Mouse (Mus musculus) neural tube, embryonic 13.5 days (tissue): ENCODE results near the gene Ppcdc. TPM values are rescaled to one million over a fixed set of nuclear protein-coding genes. Genes with fewer than 3 reads are reported as not detected.

Experiments used
- ATAC-seq: fragments of 200-750 bp; cut with Nextera tagmentation; 2 replicates; pipeline ENCODE4 v1.8.0; 2017; ENCODE audit warnings: low read depth, mild to moderate bottlenecking, moderate TSS enrichment, moderate library complexity
- H3K27ac ChIP-seq: fragments of 300-500 bp; sonication (generic); replicated peaks from 2 replicates; pipeline ENCODE4 v1.5.1; 2015; ENCODE audit warnings: moderate library complexity, mild to moderate bottlenecking, inconsistent platforms
- H3K27me3 ChIP-seq: fragments of 300-500 bp; sonication (generic); 2 replicates; pipeline ENCODE4 v1.6.1; 2015; ENCODE audit warnings: mild to moderate bottlenecking, inconsistent platforms
- H3K36me3 ChIP-seq: fragments of 300-500 bp; sonication (generic); 2 replicates; pipeline ENCODE4 v1.6.1; 2015; ENCODE audit warnings: mild to moderate bottlenecking, inconsistent platforms
- H3K4me1 ChIP-seq: fragments of 300-500 bp; sonication (generic); replicated peaks from 2 replicates; pipeline ENCODE4 v1.6.1; 2015; ENCODE audit warnings: inconsistent platforms
- H3K4me2 ChIP-seq: fragments of 300-500 bp; sonication (generic); 2 replicates; pipeline ENCODE4 v1.6.1; 2015; ENCODE audit warnings: inconsistent platforms, mild to moderate bottlenecking, moderate library complexity
- H3K4me3 ChIP-seq: fragments of 300-500 bp; sonication (generic); 2 replicates; pipeline ENCODE4 v1.5.1; 2015; ENCODE audit warnings: mild to moderate bottlenecking, inconsistent platforms
- H3K9ac ChIP-seq: fragments of 300-500 bp; sonication (generic); 2 replicates; pipeline ENCODE4 v1.6.1; 2015; ENCODE audit warnings: moderate library complexity, mild to moderate bottlenecking, inconsistent platforms
- H3K9me3 ChIP-seq: fragments of 300-500 bp; sonication (generic); 2 replicates; pipeline ENCODE4 v1.6.1; 2016; ENCODE audit warnings: inconsistent platforms
- WGBS: fragments of 180-500 bp; shearing (Covaris S2); methylation state at CpG from one replicate; pipeline ENCODE4 v1.1.7; 2015; 5-methylcytosine and 5-hydroxymethylcytosine counted together
- polyA plus RNA-seq: library from polyadenylated mRNA; unstranded; fragments of >200 nt; fragmentation: Nextera tagmentation; extraction: Ambion mirVana; gene quantifications from 2 replicates; pipeline ENCODE4 v1.2.1, GENCODE M21; 2015

Ppcdc gene
- polyA plus RNA-seq, 1 experiment from 2014 or later = 23.6 TPM

DNA sequence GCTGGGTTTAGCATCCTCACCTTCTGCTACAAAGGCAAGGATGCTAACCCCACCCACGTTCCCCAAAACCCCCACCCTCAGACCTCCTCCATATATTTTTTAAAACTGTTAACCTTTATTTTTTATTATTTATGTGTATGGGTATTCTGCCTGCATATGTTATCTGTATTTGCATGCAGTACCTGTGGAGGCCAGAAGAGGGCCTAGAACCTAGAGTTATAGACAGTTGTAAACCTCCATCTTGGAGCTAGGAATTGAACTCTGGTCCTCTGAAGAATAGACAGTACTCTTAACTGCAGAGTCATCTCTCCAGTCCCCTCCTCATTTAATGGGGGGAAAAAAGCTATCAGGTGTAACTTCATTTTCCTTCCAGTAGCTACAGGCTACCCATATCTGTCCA lies 9.8 kb upstream of the Ppcdc start:
- 85% methylated on average over 1 of the region's 1 CpGs for WGBS
- H3K4me3 ChIP-seq = no peak overlapping the region
- H3K36me3 ChIP-seq = peaks cover 66% of the 10 kb centered on the region

DNA sequence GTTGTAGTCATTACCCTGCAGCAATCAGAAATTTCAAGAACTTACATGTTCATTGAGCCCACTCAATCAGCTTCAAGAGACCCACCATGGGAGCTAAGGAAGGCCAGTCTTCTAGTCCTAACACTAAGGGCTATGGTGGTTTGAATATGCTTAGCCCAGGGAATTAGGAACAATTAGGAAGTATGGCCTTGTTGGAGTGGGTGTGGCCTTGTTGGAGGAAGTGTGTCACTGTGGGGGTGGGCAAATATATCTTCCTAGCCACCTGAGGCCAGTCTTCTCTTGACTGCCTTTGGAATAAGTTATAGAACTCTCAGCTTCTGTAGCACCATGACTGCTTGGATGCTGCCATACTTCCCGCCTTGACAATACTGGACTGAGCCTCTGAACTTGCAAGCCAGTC lies 696 bp upstream of the Ppcdc start:
- ATAC-seq = 0 out of 2 replicates have a peak, but pooled peaks have one; percentile 4
- Histone ChIP-seq H3K4me2 (no peak overlapping the region), H3K36me3 (peaks cover 39% of the 10 kb centered on the region), H3K4me3 (no peak overlapping the region), H3K27ac (no peak overlapping the region), H3K4me1 (peaks cover 9% of the 10 kb centered on the region), H3K9me3 (no peaks in the 10 kb centered on the region), H3K9ac (no peak overlapping the region), H3K27me3 (no peaks in the 10 kb centered on the region)
- 95% methylated on average over 1 of the region's 1 CpGs for WGBS

More for the DNA sequence above, 9.8 kb upstream of the Ppcdc start:
- H3K9me3 ChIP-seq = no peaks in the 10 kb centered on the region
- H3K27ac ChIP-seq = no peak overlapping the region
- H3K4me1 ChIP-seq = no peaks in the 10 kb centered on the region
- H3K4me2 ChIP-seq = no peak overlapping the region
- no peaks in the 10 kb centered on the region for H3K27me3 ChIP-seq
- no peak overlapping the region for H3K9ac ChIP-seq
- no peak for ATAC-seq

- Histone ChIP-seq H3K9ac (peak overlapping the region; percentile 74), H3K27me3 (no peaks in the 10 kb centered on the region), H3K4me1 (peaks cover 9% of the 10 kb centered on the region), H3K4me3 (peak overlapping the region; percentile 52), H3K4me2 (peak overlapping the region; percentile 66), H3K27ac (no peak overlapping the region), H3K36me3 (peaks cover 24% of the 10 kb centered on the region), H3K9me3 (no peaks in the 10 kb centered on the region)
- ATAC-seq = no peak
- WGBS = 53% methylated on average over 7 of the region's 7 CpGs
These were observed 841 bp downstream of the Ppcdc start for GRCm38 (mm10) chr9:57439083-57439482.

DNA sequence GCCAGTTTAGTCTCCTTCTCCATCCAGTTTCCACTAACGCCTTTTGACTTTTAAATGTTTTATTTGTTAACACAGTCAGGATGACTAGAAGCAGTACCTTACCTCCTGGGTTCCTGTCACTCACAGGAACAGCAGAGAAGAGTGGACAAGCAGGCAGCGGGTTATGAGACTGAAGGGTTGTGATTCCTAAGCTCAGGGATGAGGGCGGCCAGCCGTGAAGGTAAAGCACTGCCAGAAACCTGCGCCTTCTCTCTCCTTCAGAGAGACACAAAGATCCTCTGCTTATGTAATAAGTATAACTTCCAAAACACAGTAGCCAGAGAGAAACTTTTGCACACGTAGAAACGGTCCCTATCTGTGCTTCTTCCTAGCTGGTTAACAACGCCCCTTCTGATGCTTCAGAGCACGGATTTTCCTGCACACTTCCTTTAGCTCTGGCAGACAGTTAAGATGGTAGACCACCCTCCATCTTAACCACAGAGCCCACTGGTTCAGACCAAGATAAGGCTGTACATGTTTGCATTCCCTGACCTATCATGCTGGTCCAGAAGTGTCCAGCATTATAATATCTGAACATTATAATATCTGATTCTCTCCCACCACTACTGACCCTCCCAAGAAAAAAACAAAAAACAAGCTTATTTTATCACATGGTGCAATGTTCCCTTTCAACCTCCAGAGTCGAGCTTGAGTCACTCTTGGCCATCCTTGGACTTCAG lies 1.9 kb downstream of the Ppcdc start:
- Histone ChIP-seq H3K9me3 (no peaks in the 10 kb centered on the region), H3K27ac (no peak overlapping the region), H3K4me1 (peaks cover 14% of the 10 kb centered on the region), H3K27me3 (no peaks in the 10 kb centered on the region), H3K36me3 (peaks cover 15% of the 10 kb centered on the region), H3K9ac (no peak overlapping the region), H3K4me3 (no peak overlapping the region), H3K4me2 (no peak overlapping the region)
- ATAC-seq = no peak
- WGBS = 85% methylated on average over 10 of the region's 10 CpGs

- ATAC-seq = no peak
- peak overlapping the region; percentile 17; the same call in 1 of the 2 replicates for H3K9ac ChIP-seq
- H3K9me3 ChIP-seq = no peaks in the 10 kb centered on the region
- no peaks in the 10 kb centered on the region for H3K27me3 ChIP-seq
- H3K27ac ChIP-seq = no peak overlapping the region
- peaks cover 4% of the 10 kb centered on the region; the same call in 1 of the 2 replicates for H3K36me3 ChIP-seq
- no peak overlapping the region for H3K4me3 ChIP-seq
- H3K4me1 ChIP-seq = peaks cover 25% of the 10 kb centered on the region
- no peak overlapping the region for H3K4me2 ChIP-seq
- WGBS = 87% methylated on average over 5 of the region's 5 CpGs
These were observed 3.8 kb downstream of the Ppcdc start for GRCm38 (mm10) chr9:57436166-57436565.

- Histone ChIP-seq H3K27me3 (no peaks in the 10 kb centered on the region), H3K4me2 (no peak overlapping the region), H3K36me3 (peaks cover 4% of the 10 kb centered on the region; the same call in 1 of the 2 replicates), H3K4me3 (no peak overlapping the region), H3K9ac (no peak overlapping the region), H3K4me1 (peaks cover 30% of the 10 kb centered on the region), H3K27ac (no peak overlapping the region), H3K9me3 (no peaks in the 10 kb centered on the region)
- 89% methylated on average over 11 of the region's 11 CpGs for WGBS
- no peak for ATAC-seq
These were observed 5.3 kb downstream of the Ppcdc start for GRCm38 (mm10) chr9:57434405-57435165.

DNA sequence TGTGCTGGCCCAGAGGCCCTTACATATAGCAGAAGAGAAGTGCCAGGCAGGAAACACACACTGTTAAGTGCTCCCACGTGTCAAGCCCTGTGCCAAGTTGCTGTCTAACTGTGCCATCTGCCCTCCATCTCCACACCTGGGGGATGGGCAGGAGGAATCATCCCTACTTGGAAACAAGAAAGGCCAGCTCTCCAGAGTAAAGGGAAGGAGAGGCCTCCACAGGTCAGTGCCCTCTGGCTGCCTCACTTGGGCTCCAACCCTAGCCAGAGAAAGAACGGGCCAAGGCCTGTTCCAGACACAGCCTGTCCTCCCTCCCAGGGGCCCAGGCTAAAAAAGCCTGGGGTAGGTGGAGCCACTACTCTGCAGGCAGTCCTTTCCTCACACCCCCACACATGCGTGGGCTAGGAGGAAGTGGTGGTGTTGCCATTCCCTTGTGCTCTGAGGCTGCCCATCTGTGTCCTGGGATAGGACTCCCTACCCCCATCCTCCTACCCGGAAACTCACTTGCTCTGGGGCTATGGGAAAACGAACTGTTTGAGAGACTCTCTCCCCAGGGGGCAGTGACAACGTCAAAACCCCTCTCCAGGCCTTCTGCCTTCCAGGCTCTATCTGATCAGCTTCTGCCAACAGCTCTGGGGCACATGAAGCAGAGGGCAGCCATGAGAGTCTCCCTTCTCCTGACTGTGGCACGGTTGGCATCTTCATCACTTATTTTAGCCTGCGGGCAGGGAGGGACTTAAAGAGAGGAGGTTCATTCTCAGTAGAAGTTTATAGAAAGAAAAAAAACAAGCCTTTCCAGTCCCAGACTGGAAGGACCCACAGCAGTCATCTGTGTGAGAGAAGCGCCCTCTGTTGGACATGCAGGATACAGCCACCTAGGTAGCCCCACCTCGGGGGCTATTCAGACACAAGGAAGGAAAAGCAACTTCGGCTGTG lies 6.6 kb downstream of the Ppcdc start:
- no peak overlapping the region for H3K4me2 ChIP-seq
- H3K27ac ChIP-seq = peak overlapping the region; percentile 49
- whole genome bisulfite sequencing = 16% methylated on average over 11 of the region's 11 CpGs
- no peaks in the 10 kb centered on the region for H3K9me3 ChIP-seq
- no peaks in the 10 kb centered on the region for H3K27me3 ChIP-seq
- ATAC-seq = peak; percentile 55
- H3K4me3 ChIP-seq = no peak overlapping the region
- peaks cover 4% of the 10 kb centered on the region; the same call in 1 of the 2 replicates for H3K36me3 ChIP-seq
- H3K4me1 ChIP-seq = peaks cover 21% of the 10 kb centered on the region
- H3K9ac ChIP-seq = peak overlapping the region; percentile 41; the same call in 1 of the 2 replicates

DNA sequence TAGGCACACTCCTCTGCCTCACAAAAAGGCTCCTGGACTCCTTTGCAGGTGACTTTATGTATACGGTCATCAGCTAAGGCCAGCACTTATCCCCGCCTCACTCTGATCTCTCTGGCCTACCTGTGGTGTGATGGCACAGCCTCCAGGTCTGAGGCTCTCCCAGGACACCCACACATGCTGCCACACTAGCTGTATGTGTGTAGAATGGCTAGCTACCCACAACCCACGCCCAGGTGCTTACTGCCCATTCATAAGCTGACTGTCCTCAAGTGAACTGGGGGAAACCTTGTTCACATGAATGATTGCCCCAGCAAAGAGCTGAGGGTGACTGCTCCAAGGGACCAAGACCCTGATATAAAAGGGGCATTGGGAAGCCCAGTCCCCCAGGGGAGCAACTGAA lies 7.4 kb downstream of the Ppcdc start:
- 90% methylated on average over 3 of the region's 3 CpGs for WGBS
- peaks cover 4% of the 10 kb centered on the region; the same call in 1 of the 2 replicates for H3K36me3 ChIP-seq
- ATAC-seq = no peak
- H3K4me3 ChIP-seq = no peak overlapping the region
- H3K27me3 ChIP-seq = no peaks in the 10 kb centered on the region
- peaks cover 21% of the 10 kb centered on the region for H3K4me1 ChIP-seq
- no peak overlapping the region for H3K4me2 ChIP-seq
- H3K27ac ChIP-seq = peak overlapping the region; percentile 18; the same call in 1 of the 2 replicates
- no peak overlapping the region for H3K9ac ChIP-seq
- no peaks in the 10 kb centered on the region for H3K9me3 ChIP-seq

- H3K4me1 ChIP-seq = peaks cover 21% of the 10 kb centered on the region
- no peak overlapping the region for H3K4me2 ChIP-seq
- H3K9me3 ChIP-seq = no peaks in the 10 kb centered on the region
- no peak overlapping the region for H3K27ac ChIP-seq
- H3K27me3 ChIP-seq = no peaks in the 10 kb centered on the region
- peaks cover 4% of the 10 kb centered on the region; the same call in 1 of the 2 replicates for H3K36me3 ChIP-seq
- no peak overlapping the region for H3K4me3 ChIP-seq
- no peak overlapping the region for H3K9ac ChIP-seq
- WGBS = 41% methylated on average over 9 of the region's 9 CpGs
- ATAC-seq = no peak
These were observed 8.7 kb downstream of the Ppcdc start for GRCm38 (mm10) chr9:57431202-57431601.

DNA sequence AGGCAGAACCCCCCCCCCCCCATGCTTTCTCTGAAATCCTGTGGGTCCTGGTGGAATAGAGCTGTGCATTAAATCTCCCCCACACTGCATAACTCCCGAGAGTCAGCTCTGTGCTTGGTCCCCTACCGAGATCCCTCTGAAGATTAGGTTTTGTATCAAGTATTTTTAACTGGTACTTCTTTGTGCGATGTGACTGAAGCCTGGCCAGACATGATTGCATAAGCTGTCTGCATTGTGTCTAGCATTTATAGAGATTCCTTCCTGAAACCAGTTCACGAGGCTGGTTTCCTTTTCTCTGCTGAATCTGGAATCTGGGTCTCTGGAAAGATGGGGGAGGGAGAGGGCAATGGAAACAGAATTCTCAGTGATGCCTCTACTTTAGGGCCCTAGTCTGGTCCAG lies 11.5 kb downstream of the Ppcdc start:
- H3K4me1 ChIP-seq = peaks cover 19% of the 10 kb centered on the region
- H3K36me3 ChIP-seq = peaks cover 4% of the 10 kb centered on the region; the same call in 1 of the 2 replicates
- no peak overlapping the region for H3K9ac ChIP-seq
- 73% methylated on average over 4 of the region's 4 CpGs for WGBS
- H3K27ac ChIP-seq = no peak overlapping the region
- H3K4me3 ChIP-seq = no peak overlapping the region
- no peaks in the 10 kb centered on the region for H3K27me3 ChIP-seq
- H3K9me3 ChIP-seq = no peaks in the 10 kb centered on the region
- H3K4me2 ChIP-seq = no peak overlapping the region
- no peak for ATAC-seq

DNA sequence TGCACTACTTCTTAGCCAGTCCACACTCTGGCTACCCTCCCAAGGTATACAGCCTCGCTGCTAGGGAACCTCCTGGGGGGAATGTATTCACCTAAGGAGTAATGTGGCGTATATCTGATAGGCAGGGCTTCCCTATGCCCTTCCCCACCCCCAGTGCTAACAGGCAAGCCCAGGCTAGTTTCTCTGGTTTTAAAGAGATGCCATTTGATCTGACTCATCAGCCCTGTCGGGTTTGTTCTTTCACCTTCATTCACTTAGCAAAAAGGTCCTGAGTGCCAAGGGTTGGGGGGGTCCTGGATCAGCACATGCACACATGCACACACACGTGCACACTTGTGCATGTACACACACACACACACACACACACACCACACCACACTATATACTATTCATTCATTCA lies 12.0 kb downstream of the Ppcdc start:
- no peaks in the 10 kb centered on the region for H3K9me3 ChIP-seq
- H3K9ac ChIP-seq = no peak overlapping the region
- H3K4me2 ChIP-seq = no peak overlapping the region
- WGBS = 78% methylated on average over 4 of the region's 4 CpGs
- no peak overlapping the region for H3K4me3 ChIP-seq
- ATAC-seq = no peak
- no peak overlapping the region for H3K27ac ChIP-seq
- peaks cover 4% of the 10 kb centered on the region; the same call in 1 of the 2 replicates for H3K36me3 ChIP-seq
- H3K27me3 ChIP-seq = no peaks in the 10 kb centered on the region
- H3K4me1 ChIP-seq = peaks cover 14% of the 10 kb centered on the region
